Mouse (Mus musculus): ENCODE data around the gene Armc12.

GRCm38 (mm10) chr17:28575244-28576125 is 44.9 kb downstream of the Armc12 start, which contains the start of gene Lhfpl5:
- TF ChIP-seq CTCF (conservative IDR thresholded peaks at IDR 0.05; ENCODE audit: low read length): no peak
- TF ChIP-seq NANOG (IDR thresholded peaks at IDR 0.05; ENCODE audit: borderline replicate concordance, low read length): no peak
- TF ChIP-seq POU5F1 (IDR thresholded peaks at IDR 0.05; ENCODE audit: borderline replicate concordance, low read length): no peak

All from E14TG2a.4 (cell line).